Mouse (Mus musculus) kidney, postnatal 10 days (tissue): ENCODE data around the gene Fam184b.

Experiments
- DNase-seq: peaks from one replicate; pipeline ENCODE4 v3.0.0; 2021; ENCODE audit warnings: mixed read lengths

Fam184b gene

DNA sequence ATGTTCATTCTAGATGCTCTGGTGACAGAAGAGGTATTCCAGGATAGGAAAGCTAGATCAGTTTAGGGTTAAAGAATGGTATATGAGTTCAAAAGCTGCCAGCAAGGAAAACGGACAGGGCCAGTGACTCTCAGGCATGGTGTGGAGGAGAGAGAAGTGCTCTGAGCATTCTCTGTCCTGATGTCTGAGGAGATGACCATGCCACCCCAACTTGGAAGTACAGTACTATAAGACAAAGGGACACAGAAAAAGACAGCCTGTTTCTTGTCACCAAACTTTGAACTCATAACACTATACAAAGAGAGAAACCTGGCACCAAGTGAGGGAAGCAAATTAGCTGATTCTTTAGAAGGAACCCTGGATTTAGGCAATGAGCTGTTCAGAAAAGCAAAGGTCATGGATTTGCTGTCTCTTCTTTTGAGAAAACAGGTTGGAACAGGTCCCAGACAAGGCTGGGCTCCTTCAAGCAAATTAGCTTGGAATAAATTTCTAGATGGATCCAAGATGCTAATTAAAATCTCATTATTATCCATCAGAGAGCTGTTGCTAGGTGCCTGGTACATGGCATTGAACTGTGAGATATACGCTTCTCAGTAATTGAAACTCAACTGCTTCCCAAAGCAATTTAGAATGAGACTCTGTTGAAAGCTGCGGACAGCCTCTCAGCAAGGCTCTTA lies 43.9 kb downstream of the Fam184b start:
- no peak for DNase-seq

GRCm38 (mm10) chr5:45593276-45593675 lies 46.1 kb downstream of the Fam184b start:
- no peak for DNase-seq

- DNase-seq, result no peak
Observed at GRCm38 (mm10) chr5:45590094-45590493, 49.3 kb downstream of the Fam184b start.

GRCm38 (mm10) chr5:45584601-45585000 lies 54.8 kb downstream of the Fam184b start:
- DNase-seq, result no peak

DNA sequence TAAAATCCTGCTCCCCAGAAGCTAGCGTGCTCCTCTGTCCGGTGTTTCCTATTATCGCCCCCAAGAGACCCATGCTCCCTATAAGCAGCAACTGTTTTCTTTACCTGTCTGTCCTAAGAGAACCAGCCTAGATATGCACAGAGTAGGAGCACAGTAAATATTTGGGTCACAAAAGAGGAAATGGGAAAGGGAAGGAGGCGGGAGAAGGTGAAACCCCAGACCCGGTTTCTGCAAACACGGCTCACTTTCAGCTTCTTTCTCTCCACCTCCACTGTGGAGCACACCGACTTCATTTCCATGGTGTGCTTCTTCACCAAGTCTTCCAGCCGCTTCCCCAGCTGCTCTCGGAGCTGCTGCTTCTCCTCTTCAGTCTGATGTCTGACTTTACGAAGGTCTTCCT lies 59.1 kb downstream of the Fam184b start:
- DNase-seq, result no peak

- DNase-seq, result no peak
Observed at GRCm38 (mm10) chr5:45577376-45577775, 62.0 kb downstream of the Fam184b start.

- no peak for DNase-seq
Observed at GRCm38 (mm10) chr5:45576716-45577115, 62.7 kb downstream of the Fam184b start.

DNA sequence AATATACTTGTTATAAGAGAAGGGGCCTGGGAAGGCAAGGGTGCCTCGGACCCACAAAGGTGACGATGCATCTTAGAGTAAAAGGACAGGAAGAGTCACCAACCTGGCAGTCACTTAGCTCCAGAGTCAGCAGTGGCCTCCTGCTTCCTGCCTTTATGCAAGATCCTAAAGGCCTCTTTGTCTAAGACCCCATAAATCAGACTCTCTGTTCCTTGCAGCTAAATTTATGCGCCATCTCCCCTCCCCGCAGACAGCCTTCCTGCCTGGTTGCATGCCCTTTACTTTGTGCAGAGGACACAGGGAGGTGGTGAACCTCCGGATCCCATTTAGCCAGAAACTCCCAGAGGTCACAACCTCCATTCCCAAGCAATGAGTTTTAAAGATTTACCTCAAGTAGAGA lies 66.6 kb downstream of the Fam184b start:
- DNase-seq, result peak; percentile 59

DNA sequence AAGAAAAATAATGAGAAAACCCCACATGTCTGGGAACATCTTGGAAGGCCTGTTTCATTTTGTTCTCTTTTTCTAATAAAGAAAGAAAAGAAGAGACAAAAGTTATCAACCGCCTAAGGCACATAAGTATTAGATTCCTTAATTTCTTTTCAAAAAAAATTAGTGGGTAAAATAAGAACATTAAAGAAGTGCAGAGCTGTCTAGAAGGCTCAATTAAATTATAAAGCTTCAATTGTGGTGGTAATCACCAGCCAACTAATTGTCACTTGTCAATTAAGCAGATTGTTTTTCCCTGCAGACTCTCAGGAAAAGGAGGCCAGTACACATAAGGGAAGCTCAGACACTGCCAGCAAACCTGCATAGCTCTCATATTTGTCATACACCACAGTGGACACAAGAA lies 73.6 kb downstream of the Fam184b start:
- no peak for DNase-seq

DNA sequence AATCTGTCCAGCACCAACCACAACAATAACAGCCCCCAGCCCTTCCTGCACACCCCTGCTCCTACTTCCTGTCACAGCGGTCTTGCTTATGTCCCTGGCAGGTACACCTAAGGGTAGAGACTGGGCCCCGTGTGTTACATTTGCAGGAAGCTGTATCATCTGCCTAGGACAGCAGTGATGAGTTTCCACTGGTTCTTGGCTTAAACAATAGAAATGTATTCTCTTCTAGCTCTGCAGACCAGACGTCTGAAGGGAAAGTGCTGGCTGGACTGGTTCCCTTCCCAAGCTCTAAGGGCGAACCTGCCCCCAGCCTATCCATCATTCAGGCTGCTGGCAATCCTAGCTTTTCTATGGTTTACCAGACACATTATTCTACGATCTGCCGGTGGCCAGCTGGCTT lies 75.4 kb downstream of the Fam184b start:
- peak; percentile 61 for DNase-seq

DNA sequence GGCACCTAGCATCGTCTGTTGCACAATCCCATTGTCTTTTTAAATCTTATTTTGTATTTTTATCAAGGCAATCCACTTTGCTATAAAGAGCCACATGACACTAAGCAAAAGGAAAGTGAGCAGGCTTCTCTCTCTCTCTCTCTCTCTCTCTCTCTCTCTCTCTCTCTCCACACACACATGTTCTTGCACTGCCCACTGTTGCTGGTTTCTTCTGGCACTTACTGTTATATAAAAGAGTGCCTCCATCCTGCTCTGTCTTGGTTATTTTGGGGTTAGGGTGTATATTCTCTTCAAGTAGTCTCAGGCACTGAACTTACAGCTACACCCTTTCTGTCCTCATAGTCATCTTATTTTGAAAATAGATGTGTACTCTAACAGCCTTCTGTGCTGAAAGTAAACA lies 89.8 kb downstream of the Fam184b start:
- DNase-seq, result no peak

DNA sequence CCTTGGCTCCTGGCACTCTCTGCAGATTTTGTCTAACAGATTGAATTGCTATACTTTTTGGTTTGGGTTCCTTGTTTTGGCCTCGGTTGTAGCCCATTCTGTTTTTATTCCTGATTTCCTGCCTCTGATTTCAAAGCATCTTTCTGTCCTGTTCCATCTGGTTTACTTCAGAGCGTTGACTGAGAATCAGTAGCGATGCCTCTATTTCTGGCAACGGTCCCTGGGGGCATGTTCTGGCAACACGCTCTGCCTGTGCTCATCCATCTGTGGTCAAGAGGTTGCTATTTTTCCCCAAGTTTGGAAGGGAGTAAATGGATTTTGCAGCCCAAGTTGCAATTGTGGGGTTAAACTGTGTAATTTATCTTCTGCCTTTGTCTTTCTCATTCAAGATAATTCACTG lies 96.0 kb downstream of the Fam184b start:
- DNase-seq, result peak; percentile 14

- DNase-seq, result no peak
Observed at GRCm38 (mm10) chr5:45539502-45539901, 99.9 kb downstream of the Fam184b start.

DNA sequence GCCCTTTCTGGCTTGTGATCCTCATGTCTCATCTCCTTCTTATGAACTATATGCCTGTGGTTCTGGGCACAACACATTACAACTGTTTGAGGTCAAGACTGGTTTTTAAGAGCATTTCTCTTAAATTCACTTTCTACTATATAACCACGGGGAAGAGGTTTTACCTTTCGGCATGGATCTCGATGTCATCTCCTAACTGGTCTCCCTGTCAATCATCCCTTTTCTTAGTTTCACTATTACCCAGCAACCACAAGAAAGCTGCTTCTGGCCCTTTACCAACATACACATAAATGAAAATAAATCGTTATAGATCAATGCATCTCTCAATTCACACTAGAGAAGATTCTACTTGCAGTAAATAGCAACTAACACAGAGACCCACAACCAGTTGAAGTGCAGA lies 104.2 kb downstream of the Fam184b start:
- no peak for DNase-seq

GRCm38 (mm10) chr5:45534319-45535098 lies 104.9 kb downstream of the Fam184b start:
- peak; percentile 86 for DNase-seq

GRCm38 (mm10) chr5:45529696-45530095 lies 109.7 kb downstream of the Fam184b start:
- peak; percentile 74 for DNase-seq

GRCm38 (mm10) chr5:45526338-45526737 lies 113.1 kb downstream of the Fam184b start:
- no peak for DNase-seq

DNA sequence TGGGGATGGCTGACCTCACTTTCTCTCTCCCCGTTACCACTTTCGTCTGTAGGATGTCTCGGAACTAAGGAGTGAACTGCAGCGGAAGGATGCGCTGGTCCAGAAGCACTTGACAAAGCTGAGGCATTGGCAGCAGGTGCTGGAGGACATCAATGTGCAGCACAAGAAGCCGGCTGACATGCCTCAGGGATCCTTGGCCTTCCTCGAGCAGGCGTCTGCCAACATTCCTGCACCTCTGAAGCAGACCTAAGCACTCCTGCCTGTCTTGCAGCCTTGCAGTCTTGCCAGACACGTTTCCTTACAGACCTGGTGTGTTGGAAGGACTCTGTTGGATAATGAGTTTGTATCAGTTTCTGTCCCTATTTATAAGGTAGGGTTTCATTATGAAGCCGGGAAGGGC lies 114.3 kb downstream of the Fam184b start:
- no peak for DNase-seq

- no peak for DNase-seq
Observed at GRCm38 (mm10) chr5:45521601-45522000, 117.8 kb downstream of the Fam184b start.

- DNase-seq, result no peak
Observed at GRCm38 (mm10) chr5:45520809-45521110, 118.7 kb downstream of the Fam184b start.

DNA sequence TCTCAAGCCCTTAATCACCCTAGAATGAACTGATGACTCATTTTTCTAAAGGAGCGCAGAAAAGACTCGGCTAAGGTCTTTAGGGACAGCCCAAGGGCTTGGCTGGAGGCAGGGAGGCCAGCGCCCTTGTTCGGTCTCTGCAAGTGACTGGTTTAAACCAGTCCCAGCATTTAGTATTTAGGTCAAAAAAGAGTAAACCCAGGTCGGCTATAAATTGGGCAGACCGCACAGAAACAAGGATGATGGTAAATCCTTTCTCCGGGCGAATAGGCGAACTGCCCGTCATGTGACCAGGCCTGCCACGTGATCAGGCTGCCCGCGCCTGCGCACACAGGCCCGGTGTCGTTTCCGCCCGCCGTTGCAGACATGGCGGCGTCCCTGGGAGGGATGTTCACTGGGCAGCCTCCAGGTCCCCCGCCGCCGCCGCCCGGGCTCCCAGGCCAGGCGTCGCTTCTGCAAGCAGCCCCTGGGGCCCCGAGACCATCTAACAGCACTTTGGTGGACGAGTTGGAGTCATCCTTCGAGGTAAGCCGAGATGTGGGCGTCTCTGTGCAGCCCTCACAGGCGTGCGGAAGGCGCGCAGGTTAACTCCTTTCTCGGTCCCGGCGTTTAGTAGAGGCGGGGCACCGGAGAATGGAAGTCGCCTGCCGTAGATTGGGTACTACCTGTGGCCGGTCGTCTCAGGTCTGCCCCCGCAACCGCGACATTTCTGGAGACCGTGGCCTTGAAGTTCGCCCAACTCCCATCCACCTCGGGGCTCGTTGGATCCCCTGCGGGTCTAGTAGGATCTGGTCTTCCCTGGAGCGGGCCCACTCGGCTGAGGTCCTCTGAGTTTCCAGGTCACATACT lies 119.2 kb downstream of the Fam184b start, which contains the start of gene Med28:
Gene Med28, plus strand, starts transcription at position 270 of the 849 bp plus-strand sequence.
- peak; percentile 98 for DNase-seq

GRCm38 (mm10) chr5:45515151-45515743 lies 124.2 kb downstream of the Fam184b start:
- no peak for DNase-seq

DNA sequence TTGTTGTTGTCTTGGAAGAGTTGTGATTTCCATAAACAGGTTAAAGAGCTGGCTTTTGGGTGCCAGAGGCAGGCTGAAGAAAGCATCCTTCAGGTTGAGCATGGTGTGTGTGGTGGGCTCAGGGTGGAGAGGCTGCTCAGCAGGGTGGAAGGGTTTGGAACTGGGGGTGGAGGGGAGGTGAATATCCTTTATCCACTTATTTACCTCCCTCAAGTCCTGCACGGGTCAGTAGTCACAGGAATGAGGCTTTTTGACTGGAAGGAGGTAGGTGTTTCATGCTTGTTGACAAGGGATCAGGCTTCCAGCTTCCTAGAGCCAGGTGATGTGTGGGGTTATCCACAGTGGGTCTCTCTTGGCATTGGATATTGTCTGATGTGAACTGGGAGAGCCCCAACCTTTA lies 124.8 kb downstream of the Fam184b start:
- no peak for DNase-seq
